Mouse (Mus musculus) limb, embryonic 13.5 days (tissue): ENCODE results near the gene Ckap2l. TPM values are rescaled to one million over a fixed set of nuclear protein-coding genes. Genes with fewer than 3 reads are reported as not detected.

Experiments used
- ATAC-seq: fragments of 200-750 bp; cut with Nextera tagmentation; 2 replicates; pipeline ENCODE4 v1.8.0; 2017; ENCODE audit warnings: low read depth, moderate number of reproducible peaks, moderate TSS enrichment; ENCODE audit not compliant: low FRiP score
- H3K27ac ChIP-seq: fragments of 300-500 bp; sonication (generic); 2 replicates; pipeline ENCODE4 v1.5.1; 2015; ENCODE audit warnings: inconsistent platforms, mild to moderate bottlenecking, moderate library complexity
- H3K27me3 ChIP-seq: fragments of 300-500 bp; sonication (generic); 2 replicates; pipeline ENCODE4 v1.6.1; 2015; ENCODE audit warnings: mild to moderate bottlenecking, inconsistent platforms
- H3K36me3 ChIP-seq: fragments of 300-500 bp; sonication (generic); 2 replicates; pipeline ENCODE4 v1.6.1; 2015; ENCODE audit warnings: inconsistent platforms, mild to moderate bottlenecking, moderate library complexity
- H3K4me1 ChIP-seq: fragments of 300-500 bp; sonication (generic); 2 replicates; pipeline ENCODE4 v1.6.1; 2015; ENCODE audit warnings: inconsistent platforms
- H3K4me2 ChIP-seq: fragments of 300-500 bp; sonication (generic); replicated peaks from 2 replicates; pipeline ENCODE4 v1.6.1; 2015; ENCODE audit warnings: inconsistent platforms, mild to moderate bottlenecking, moderate library complexity
- H3K4me3 ChIP-seq: fragments of 300-500 bp; sonication (generic); 2 replicates; pipeline ENCODE4 v1.5.1; 2015; ENCODE audit warnings: moderate library complexity, mild to moderate bottlenecking, inconsistent platforms
- H3K9ac ChIP-seq: fragments of 300-500 bp; sonication (generic); 2 replicates; pipeline ENCODE4 v1.6.1; 2015; ENCODE audit warnings: mild to moderate bottlenecking, inconsistent platforms
- H3K9me3 ChIP-seq: fragments of 300-500 bp; sonication (generic); 2 replicates; pipeline ENCODE4 v1.6.1; 2016; ENCODE audit warnings: inconsistent platforms
- WGBS: fragments of 180-500 bp; shearing (Covaris S2); methylation state at CpG from one replicate; pipeline ENCODE4 v1.1.7; 2015; 5-methylcytosine and 5-hydroxymethylcytosine counted together
- polyA plus RNA-seq: library from polyadenylated mRNA; unstranded; fragments of >200 nt; fragmentation: Nextera tagmentation; extraction: Ambion mirVana; gene quantifications from 2 replicates; pipeline ENCODE4 v1.2.1, GENCODE M21; 2015

Ckap2l gene
- polyA plus RNA-seq, 1 experiment from 2014 or later: 45.2 TPM

DNA sequence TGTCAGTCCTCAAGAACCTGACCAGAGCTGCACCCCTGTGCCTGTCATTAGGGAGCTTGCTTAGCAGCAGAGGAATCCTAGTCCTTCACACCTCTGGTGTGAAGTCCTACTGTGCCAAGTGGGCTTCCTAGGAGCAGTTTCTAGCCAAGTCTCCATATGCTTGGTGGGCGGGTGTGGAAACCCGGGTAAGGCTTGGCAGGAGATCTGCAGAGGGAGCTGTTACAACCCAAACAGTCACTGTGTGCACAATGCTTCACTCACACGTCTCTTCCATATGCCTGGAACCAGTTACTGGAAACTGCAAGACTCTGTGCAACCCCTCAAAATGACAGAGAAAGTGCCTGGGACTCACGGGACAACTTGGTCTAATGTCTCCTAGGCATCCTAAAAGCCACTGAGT, 65.0 kb downstream of the Ckap2l start:
- H3K4me2 ChIP-seq: no peak overlapping the region
- no peaks in the 10 kb centered on the region for H3K36me3 ChIP-seq
- no peak overlapping the region for H3K4me3 ChIP-seq
- no peaks in the 10 kb centered on the region for H3K27me3 ChIP-seq
- no peak for ATAC-seq
- WGBS: 38% methylated on average over 4 of the region's 4 CpGs
- H3K27ac ChIP-seq: no peak overlapping the region
- no peaks in the 10 kb centered on the region for H3K9me3 ChIP-seq
- no peak overlapping the region for H3K9ac ChIP-seq
- 0 out of 2 replicates have a peak, but pooled peaks cover 3% of the 10 kb centered on the region for H3K4me1 ChIP-seq

DNA sequence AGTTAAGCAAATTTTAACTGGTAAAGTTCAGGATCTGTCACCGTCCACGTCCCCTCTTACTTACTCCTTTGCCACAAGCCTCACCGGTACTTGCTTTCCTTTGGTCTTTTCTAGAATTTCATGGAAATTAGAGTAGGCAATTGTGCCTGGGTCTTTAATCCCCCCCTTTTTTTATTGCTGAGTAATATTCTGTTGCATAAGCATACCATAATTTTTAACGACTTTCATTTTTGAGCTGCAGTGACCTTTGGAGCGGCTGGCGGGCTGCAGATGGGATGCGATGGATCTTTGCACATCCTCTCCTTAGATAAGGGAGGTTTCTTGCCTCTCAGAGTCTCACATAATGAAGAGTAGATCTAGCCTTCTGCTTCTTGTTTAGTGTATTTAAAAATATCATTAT, 67.7 kb downstream of the Ckap2l start:
- Histone ChIP-seq H3K4me3 (no peak overlapping the region), H3K27me3 (no peaks in the 10 kb centered on the region), H3K9me3 (no peaks in the 10 kb centered on the region), H3K27ac (no peak overlapping the region), H3K9ac (no peak overlapping the region), H3K4me2 (no peak overlapping the region), H3K4me1 (0 out of 2 replicates have a peak, but pooled peaks cover 3% of the 10 kb centered on the region), H3K36me3 (no peaks in the 10 kb centered on the region)
- WGBS: 92% methylated on average over 7 of the region's 7 CpGs
- no peak for ATAC-seq

DNA sequence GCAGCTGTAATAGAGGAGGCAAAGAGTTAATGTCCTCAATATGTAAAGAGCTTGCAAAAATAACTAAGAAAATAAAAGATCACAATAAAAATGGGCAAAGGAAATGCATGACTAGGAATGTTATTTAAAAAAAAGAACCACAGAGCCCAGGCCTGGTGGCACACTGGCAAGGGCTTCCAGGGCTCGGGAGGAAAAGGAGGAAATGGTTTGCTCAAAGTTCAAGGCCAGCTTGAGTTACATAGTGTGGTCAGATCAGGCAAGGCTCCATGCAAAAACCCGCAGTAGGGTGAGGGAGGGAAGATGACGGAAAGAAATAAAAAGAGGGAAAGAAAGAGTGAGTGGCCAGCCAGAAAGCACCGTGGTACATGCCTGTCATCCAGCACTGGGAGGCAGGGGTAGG, 68.4 kb downstream of the Ckap2l start:
- Histone ChIP-seq H3K4me2 (no peak overlapping the region), H3K27ac (no peak overlapping the region), H3K9ac (no peak overlapping the region), H3K36me3 (no peaks in the 10 kb centered on the region), H3K27me3 (no peaks in the 10 kb centered on the region), H3K9me3 (no peaks in the 10 kb centered on the region), H3K4me3 (no peak overlapping the region), H3K4me1 (0 out of 2 replicates have a peak, but pooled peaks cover 3% of the 10 kb centered on the region)
- no peak for ATAC-seq
- 82% methylated on average over 4 of the region's 4 CpGs for WGBS

DNA sequence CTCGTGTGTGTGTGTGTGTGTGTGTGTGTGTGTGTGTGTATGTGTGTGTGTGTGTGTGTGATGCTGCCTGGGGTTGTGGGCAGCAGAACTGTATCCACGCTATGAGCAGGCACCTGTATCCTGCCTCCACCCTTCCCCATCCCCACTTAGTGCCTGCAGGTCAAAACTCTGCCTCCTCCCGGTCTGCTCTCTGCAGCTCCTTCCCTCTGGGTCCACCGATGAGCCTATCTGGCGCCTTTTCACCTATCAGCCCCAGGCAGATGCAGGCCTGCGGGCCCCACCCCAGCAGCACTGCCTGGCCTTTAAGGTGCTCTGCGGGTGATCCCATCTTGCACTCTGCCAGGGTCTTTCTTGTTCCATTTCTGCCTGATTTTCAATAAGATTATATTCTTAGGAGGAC, 69.3 kb downstream of the Ckap2l start:
- Histone ChIP-seq H3K4me2 (no peak overlapping the region), H3K4me3 (no peak overlapping the region), H3K36me3 (no peaks in the 10 kb centered on the region), H3K4me1 (0 out of 2 replicates have a peak, but pooled peaks cover 3% of the 10 kb centered on the region), H3K27me3 (no peaks in the 10 kb centered on the region), H3K27ac (no peak overlapping the region), H3K9ac (no peak overlapping the region), H3K9me3 (no peaks in the 10 kb centered on the region)
- no peak for ATAC-seq
- 83% methylated on average over 6 of the region's 7 CpGs for WGBS

DNA sequence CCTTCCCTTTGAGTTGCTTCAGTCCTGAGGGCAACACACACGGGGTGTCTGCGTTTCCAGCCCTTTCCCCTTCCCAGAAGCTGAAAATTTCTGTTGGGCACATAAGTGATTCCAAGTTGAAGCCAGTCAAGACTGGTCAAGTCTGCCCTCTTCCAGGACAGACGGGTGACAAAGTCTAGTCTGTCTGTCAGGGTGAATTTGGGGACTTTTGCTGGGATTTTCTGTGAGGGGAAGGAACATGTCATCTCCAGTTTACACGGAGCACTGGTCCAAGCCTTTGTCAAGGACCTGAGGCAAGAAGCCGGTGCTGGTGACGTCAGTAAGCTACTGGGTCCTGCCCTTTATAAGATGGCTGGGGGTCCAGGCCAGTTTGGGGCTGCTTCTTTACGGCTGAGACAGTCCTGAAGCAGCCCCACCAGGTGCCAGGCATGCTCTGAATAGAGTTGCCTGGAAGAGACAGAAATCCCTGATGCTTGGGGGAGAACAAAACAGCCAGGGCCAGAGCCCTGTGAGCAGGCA, 69.9 kb downstream of the Ckap2l start:
- no peak overlapping the region for H3K27ac ChIP-seq
- no peaks in the 10 kb centered on the region for H3K36me3 ChIP-seq
- no peak overlapping the region for H3K4me3 ChIP-seq
- H3K9ac ChIP-seq: no peak overlapping the region
- no peaks in the 10 kb centered on the region for H3K27me3 ChIP-seq
- WGBS: 75% methylated on average over 7 of the region's 7 CpGs
- no peak for ATAC-seq
- no peaks in the 10 kb centered on the region for H3K9me3 ChIP-seq
- 0 out of 2 replicates have a peak, but pooled peaks cover 3% of the 10 kb centered on the region for H3K4me1 ChIP-seq
- no peak overlapping the region for H3K4me2 ChIP-seq

DNA sequence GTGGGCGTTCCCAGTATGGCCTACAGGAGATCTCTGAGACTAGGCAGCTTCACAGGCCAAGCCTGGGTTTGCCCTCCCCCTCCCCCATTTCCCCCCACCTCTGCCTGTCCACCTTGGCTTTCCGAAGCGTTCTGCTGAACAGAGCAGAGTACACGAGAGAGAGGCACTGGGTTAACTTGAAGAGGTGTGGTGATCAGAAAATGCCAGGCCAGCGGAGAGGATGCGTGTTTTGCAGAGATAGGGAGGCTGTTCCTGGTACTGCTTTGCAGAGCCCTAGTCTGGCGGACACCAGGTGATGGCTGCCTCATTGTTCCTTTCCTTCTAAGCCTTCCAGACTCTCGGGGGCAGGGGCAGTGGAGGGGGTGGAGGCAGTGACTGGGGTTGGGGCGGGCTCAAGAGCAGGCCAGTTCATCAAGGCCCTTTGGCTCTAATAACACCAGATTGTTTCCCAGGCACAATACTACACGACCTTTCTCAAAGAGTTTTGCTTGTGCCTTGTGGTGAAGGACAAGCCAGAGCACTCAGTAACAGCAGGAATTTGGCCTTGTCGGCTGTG, 70.6 kb downstream of the Ckap2l start:
- Histone ChIP-seq H3K27me3 (no peaks in the 10 kb centered on the region), H3K4me3 (no peak overlapping the region), H3K27ac (no peak overlapping the region), H3K4me1 (no peaks in the 10 kb centered on the region), H3K9me3 (no peaks in the 10 kb centered on the region), H3K36me3 (no peaks in the 10 kb centered on the region), H3K4me2 (no peak overlapping the region), H3K9ac (no peak overlapping the region)
- ATAC-seq: peak; percentile 28; the same call in 1 of the 2 replicates
- 56% methylated on average over 11 of the region's 11 CpGs for WGBS

DNA sequence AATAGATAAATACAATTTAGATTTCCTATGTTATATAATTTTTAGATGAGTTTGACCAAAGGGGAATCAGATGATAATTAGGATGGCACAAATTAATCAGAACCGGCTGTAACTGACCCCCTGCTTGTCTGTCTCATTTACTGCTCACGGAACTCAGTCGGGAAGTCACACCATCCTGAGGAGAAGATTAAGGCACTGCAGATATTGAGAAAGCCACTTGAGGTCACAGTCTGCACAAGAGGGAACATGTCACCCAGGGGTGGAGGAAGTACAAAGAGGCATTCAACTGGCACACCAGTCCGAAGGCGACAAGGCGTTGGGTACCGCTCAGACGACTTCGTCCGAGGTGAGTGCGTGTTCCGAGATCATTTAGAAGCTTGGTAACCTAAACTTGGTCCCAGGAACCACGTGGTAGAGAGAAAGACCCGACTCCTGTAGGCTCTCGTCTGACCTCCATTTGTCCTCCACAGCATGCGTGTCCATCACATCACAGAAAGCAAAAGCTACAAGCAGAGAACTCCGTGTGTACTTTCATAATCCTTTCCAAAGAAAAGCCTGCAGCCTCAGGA, 71.7 kb downstream of the Ckap2l start:
- H3K9me3 ChIP-seq: no peaks in the 10 kb centered on the region
- H3K27ac ChIP-seq: no peak overlapping the region
- no peaks in the 10 kb centered on the region for H3K4me1 ChIP-seq
- H3K4me3 ChIP-seq: no peak overlapping the region
- no peaks in the 10 kb centered on the region for H3K27me3 ChIP-seq
- no peaks in the 10 kb centered on the region for H3K36me3 ChIP-seq
- no peak overlapping the region for H3K9ac ChIP-seq
- ATAC-seq: no peak
- 89% methylated on average over 17 of the region's 17 CpGs for WGBS
- no peak overlapping the region for H3K4me2 ChIP-seq

DNA sequence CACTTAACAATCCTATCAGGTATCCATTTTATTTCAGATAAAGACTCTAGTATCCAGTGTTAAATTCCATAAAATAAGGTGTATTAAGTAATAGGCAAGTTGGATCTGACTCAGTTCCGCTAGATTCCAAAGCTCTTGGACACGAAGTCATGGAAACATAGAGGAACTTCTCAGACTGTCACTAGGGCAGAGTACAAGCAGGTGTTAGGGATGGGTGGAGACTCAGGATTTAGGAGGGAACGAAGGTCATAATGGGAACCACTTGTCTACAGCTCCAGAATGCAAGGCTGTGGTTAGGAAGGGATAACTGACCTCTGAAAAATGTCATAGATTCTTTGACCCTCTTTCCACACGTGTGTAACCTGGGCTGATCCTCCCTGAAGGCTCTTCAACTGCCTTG, 72.8 kb downstream of the Ckap2l start:
- H3K4me3 ChIP-seq: no peak overlapping the region
- 67% methylated on average over 4 of the region's 4 CpGs for WGBS
- H3K4me2 ChIP-seq: no peak overlapping the region
- ATAC-seq: no peak
- H3K27me3 ChIP-seq: no peaks in the 10 kb centered on the region
- H3K27ac ChIP-seq: no peak overlapping the region
- H3K36me3 ChIP-seq: no peaks in the 10 kb centered on the region
- H3K4me1 ChIP-seq: no peaks in the 10 kb centered on the region
- H3K9me3 ChIP-seq: no peaks in the 10 kb centered on the region
- no peak overlapping the region for H3K9ac ChIP-seq

DNA sequence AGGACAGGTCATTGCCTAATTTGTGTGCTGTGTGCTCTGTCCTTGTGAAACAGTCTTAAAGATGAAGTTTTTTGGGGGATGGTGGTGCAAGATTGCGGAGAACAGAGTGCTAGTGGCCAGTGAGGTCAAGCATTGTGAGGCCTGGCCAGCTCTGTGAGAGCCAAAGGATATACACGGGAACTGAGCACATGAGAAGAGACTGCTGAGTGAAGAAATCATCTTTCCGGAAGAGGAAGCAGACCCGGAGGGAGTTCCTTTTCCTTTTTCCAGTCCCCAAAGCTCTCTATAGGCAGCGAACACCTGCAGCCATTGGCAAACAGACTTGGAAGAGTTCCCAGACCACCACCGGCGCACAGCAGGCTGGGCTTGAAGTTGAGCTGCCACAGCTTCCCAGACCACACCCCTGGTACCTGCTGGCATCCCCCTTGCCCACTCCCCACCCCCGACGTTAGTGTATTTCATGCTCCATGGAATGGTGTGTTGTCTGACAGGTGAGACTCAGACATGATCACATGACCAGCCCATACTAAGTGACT, 75.8 kb downstream of the Ckap2l start:
- Histone ChIP-seq H3K36me3 (no peaks in the 10 kb centered on the region), H3K9ac (no peak overlapping the region), H3K4me3 (no peak overlapping the region), H3K9me3 (no peaks in the 10 kb centered on the region), H3K27me3 (no peaks in the 10 kb centered on the region), H3K4me1 (peaks cover 8% of the 10 kb centered on the region), H3K4me2 (no peak overlapping the region), H3K27ac (no peak overlapping the region)
- no peak for ATAC-seq
- 76% methylated on average over 9 of the region's 9 CpGs for WGBS

DNA sequence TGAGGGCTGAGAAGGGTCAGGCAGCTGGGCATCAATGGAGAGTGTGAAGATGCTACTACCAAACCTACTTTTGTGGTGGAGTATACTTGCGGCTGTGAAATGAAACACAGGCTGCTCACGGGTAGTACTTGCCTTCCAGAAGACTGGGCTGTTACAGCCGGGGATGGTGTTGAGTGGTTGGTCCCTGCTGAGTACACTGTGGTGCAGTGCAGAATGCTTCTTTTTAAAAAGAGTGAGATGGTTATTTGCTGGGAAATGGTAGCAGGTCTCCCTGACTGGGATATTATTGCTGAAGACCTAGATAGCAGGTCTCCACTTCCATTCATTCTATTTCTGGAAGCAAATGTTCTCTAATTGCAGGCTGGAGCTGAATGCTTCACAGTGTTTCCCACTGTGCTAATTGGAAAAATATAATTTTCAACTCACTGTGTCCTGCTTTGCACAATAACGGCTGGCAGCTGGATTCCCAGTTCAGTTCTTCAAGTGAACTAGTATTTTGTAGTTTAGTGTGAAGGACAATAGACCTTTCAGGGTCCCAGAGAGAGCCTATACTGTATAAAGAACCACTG, 78.4 kb downstream of the Ckap2l start:
- H3K4me2 ChIP-seq: no peak overlapping the region
- no peak for ATAC-seq
- H3K4me3 ChIP-seq: no peak overlapping the region
- H3K27ac ChIP-seq: no peak overlapping the region
- H3K36me3 ChIP-seq: no peaks in the 10 kb centered on the region
- 71% methylated on average over 4 of the region's 4 CpGs for WGBS
- no peak overlapping the region for H3K9ac ChIP-seq
- no peaks in the 10 kb centered on the region for H3K9me3 ChIP-seq
- H3K27me3 ChIP-seq: no peaks in the 10 kb centered on the region
- peaks cover 8% of the 10 kb centered on the region for H3K4me1 ChIP-seq
